Mouse (Mus musculus) olfactory bulb, adult 2 months (tissue): ENCODE data around the gene Nosip.

ENCODE experiments used
- CTCF ChIP-seq: fragments of 200-500 bp; IDR thresholded peaks from 2 replicates; pipeline ENCODE4 v1.5.1; 2012; ENCODE audit warnings: low read depth, mild to moderate bottlenecking, low read length, moderate library complexity; ENCODE audit not compliant: insufficient read depth
- POLR2A ChIP-seq: fragments of 200-500 bp; IDR thresholded peaks from 2 replicates; pipeline ENCODE4 v1.6.1; 2012; ENCODE audit warnings: mild to moderate bottlenecking, low read depth, low read length, moderate library complexity; ENCODE audit not compliant: insufficient read depth

DNA sequence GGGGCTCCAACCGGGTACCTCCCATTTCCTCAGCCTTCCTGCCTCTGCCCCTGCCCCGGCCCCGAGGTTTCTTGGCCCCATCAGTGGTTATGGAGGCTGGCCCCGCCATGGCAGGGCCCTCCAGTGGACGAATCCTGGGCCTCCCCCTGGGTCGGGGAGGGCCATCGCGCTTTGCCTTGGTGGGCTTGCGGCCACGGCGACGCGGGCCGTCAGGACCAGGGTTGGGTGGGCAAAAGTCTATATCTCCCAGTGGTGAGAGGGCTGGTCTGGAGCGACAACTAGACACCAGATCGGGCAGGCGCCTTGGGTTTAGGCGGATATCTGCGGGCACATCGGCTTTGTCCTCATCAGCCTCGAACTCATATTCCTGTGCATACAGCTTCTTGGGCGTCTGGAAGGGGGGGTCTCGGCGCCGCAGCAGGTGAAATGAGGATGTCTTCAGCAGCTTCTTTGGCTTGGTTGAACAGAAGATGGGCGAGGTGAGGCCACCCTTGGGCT is 15.3 kb upstream of the Nosip start:
- TF ChIP-seq POLR2A (no peak), CTCF (no peak)
